Mouse (Mus musculus): ENCODE measurements around the gene Zfp408. TPM values are rescaled to one million over a fixed set of nuclear protein-coding genes. Genes with fewer than 3 reads are reported as not detected.
A peak's percentile ranks its signal among the peaks of the same experiment; 100 is the strongest.

The Zfp408 gene
- polyA plus RNA-seq, 1 experiment from 2014 or later = 7.9 TPM

GRCm38 (mm10) chr2:91644021-91644420 is 5.6 kb downstream of the Zfp408 start:
- H3K27ac ChIP-seq (ENCODE audit: low read length) = no peak overlapping the region
- no peak overlapping the region for H3K9ac ChIP-seq (ENCODE audit: low read depth, low read length)
- no peak overlapping the region for H3K4me3 ChIP-seq (ENCODE audit: low read length)
- no peak overlapping the region for H3K4me2 ChIP-seq (ENCODE audit: low read depth, low read length)
- H3K27me3 ChIP-seq (replicated peaks; ENCODE audit: control insufficient read depth, insufficient read depth, low read length) = no peaks in the 10 kb centered on the region
- no peak for ATAC-seq
- WGBS = 90% methylated on average over 11 of the region's 11 CpGs
- no peaks in the 10 kb centered on the region for H3K9me3 ChIP-seq (ENCODE audit: control insufficient read depth, low read length)
- peaks cover 26% of the 10 kb centered on the region for H3K36me3 ChIP-seq (ENCODE audit: control insufficient read depth, insufficient read depth, low read length)
- H3K4me1 ChIP-seq (ENCODE audit: control insufficient read depth, insufficient read depth, low read length) = peaks cover 6% of the 10 kb centered on the region; the same call in 1 of the 2 replicates

GRCm38 (mm10) chr2:91642825-91643415 is 6.7 kb downstream of the Zfp408 start:
- Histone ChIP-seq H3K9ac (ENCODE audit: low read depth, low read length) (no peak overlapping the region), H3K36me3 (ENCODE audit: control insufficient read depth, insufficient read depth, low read length) (peaks cover 26% of the 10 kb centered on the region), H3K9me3 (ENCODE audit: control insufficient read depth, low read length) (no peaks in the 10 kb centered on the region), H3K4me1 (ENCODE audit: control insufficient read depth, insufficient read depth, low read length) (no peaks in the 10 kb centered on the region), H3K4me2 (ENCODE audit: low read depth, low read length) (no peak overlapping the region), H3K27ac (ENCODE audit: low read length) (0 out of 2 replicates have a peak overlapping the region, but pooled peaks have one; percentile 15), H3K27me3 (replicated peaks; ENCODE audit: control insufficient read depth, insufficient read depth, low read length) (no peaks in the 10 kb centered on the region), H3K4me3 (ENCODE audit: low read length) (no peak overlapping the region)
- ATAC-seq = peak; percentile 69
- 76% methylated on average over 2 of the region's 2 CpGs for WGBS

- H3K27ac ChIP-seq (ENCODE audit: low read length) = no peak overlapping the region
- H3K36me3 ChIP-seq (ENCODE audit: control insufficient read depth, insufficient read depth, low read length) = no peaks in the 10 kb centered on the region
- no peaks in the 10 kb centered on the region for H3K9me3 ChIP-seq (ENCODE audit: control insufficient read depth, low read length)
- no peak overlapping the region for H3K9ac ChIP-seq (ENCODE audit: low read depth, low read length)
- no peak overlapping the region for H3K4me3 ChIP-seq (ENCODE audit: low read length)
- no peaks in the 10 kb centered on the region for H3K27me3 ChIP-seq (replicated peaks; ENCODE audit: control insufficient read depth, insufficient read depth, low read length)
- no peak overlapping the region for H3K4me2 ChIP-seq (ENCODE audit: low read depth, low read length)
- ATAC-seq = no peak
- WGBS = 65% methylated on average over 6 of the region's 6 CpGs
- 0 out of 2 replicates have a peak, but pooled peaks cover 3% of the 10 kb centered on the region for H3K4me1 ChIP-seq (ENCODE audit: control insufficient read depth, insufficient read depth, low read length)
Observed at GRCm38 (mm10) chr2:91638931-91639330, 10.7 kb downstream of the Zfp408 start.

- no peak overlapping the region for H3K27ac ChIP-seq (ENCODE audit: low read length)
- no peaks in the 10 kb centered on the region for H3K9me3 ChIP-seq (ENCODE audit: control insufficient read depth, low read length)
- WGBS = 68% methylated on average over 5 of the region's 5 CpGs
- no peak overlapping the region for H3K9ac ChIP-seq (ENCODE audit: low read depth, low read length)
- no peaks in the 10 kb centered on the region for H3K27me3 ChIP-seq (replicated peaks; ENCODE audit: control insufficient read depth, insufficient read depth, low read length)
- no peak overlapping the region for H3K4me3 ChIP-seq (ENCODE audit: low read length)
- no peaks in the 10 kb centered on the region for H3K36me3 ChIP-seq (ENCODE audit: control insufficient read depth, insufficient read depth, low read length)
- H3K4me1 ChIP-seq (ENCODE audit: control insufficient read depth, insufficient read depth, low read length) = 0 out of 2 replicates have a peak, but pooled peaks cover 3% of the 10 kb centered on the region
- no peak overlapping the region for H3K4me2 ChIP-seq (ENCODE audit: low read depth, low read length)
- peak; percentile 72 for ATAC-seq
Observed at GRCm38 (mm10) chr2:91636727-91637338, 12.8 kb downstream of the Zfp408 start.

GRCm38 (mm10) chr2:91636229-91636628 is 13.4 kb downstream of the Zfp408 start, which contains the start of gene F2:
TSS of gene F2 (minus strand) at chr2:91636414.
- Histone ChIP-seq H3K27ac (ENCODE audit: low read length) (no peak within 1 kb of the TSS), H3K4me2 (ENCODE audit: low read depth, low read length) (no peak within 1 kb of the TSS), H3K36me3 (ENCODE audit: control insufficient read depth, insufficient read depth, low read length) (no peaks in the 10 kb centered on the region), H3K9me3 (ENCODE audit: control insufficient read depth, low read length) (no peaks in the 10 kb centered on the region), H3K4me1 (ENCODE audit: control insufficient read depth, insufficient read depth, low read length) (0 out of 2 replicates have a peak, but pooled peaks cover 3% of the 10 kb centered on the region), H3K27me3 (replicated peaks; ENCODE audit: control insufficient read depth, insufficient read depth, low read length) (no peaks in the 10 kb centered on the region), H3K9ac (ENCODE audit: low read depth, low read length) (no peak within 1 kb of the TSS), H3K4me3 (ENCODE audit: low read length) (no peak within 1 kb of the TSS)
- 0 out of 2 replicates have a peak, but pooled peaks have one; percentile 24 for ATAC-seq
- 81% methylated on average over 8 of the region's 8 CpGs for WGBS

- no peak for ATAC-seq
- Histone ChIP-seq H3K27me3 (replicated peaks; ENCODE audit: control insufficient read depth, insufficient read depth, low read length) (no peaks in the 10 kb centered on the region), H3K9ac (ENCODE audit: low read depth, low read length) (no peak overlapping the region), H3K36me3 (ENCODE audit: control insufficient read depth, insufficient read depth, low read length) (no peaks in the 10 kb centered on the region), H3K4me1 (ENCODE audit: control insufficient read depth, insufficient read depth, low read length) (0 out of 2 replicates have a peak, but pooled peaks cover 3% of the 10 kb centered on the region), H3K4me3 (ENCODE audit: low read length) (no peak overlapping the region), H3K27ac (ENCODE audit: low read length) (no peak overlapping the region), H3K9me3 (ENCODE audit: control insufficient read depth, low read length) (no peaks in the 10 kb centered on the region), H3K4me2 (ENCODE audit: low read depth, low read length) (no peak overlapping the region)
- 82% methylated on average over 11 of the region's 11 CpGs for WGBS
Observed at GRCm38 (mm10) chr2:91635486-91635885, 14.1 kb downstream of the Zfp408 start.

GRCm38 (mm10) chr2:91634841-91635240 is 14.8 kb downstream of the Zfp408 start:
- no peak for ATAC-seq
- H3K27ac ChIP-seq (ENCODE audit: low read length) = no peak overlapping the region
- H3K9me3 ChIP-seq (ENCODE audit: control insufficient read depth, low read length) = no peaks in the 10 kb centered on the region
- H3K4me3 ChIP-seq (ENCODE audit: low read length) = no peak overlapping the region
- 76% methylated on average over 9 of the region's 9 CpGs for WGBS
- no peak overlapping the region for H3K4me2 ChIP-seq (ENCODE audit: low read depth, low read length)
- 0 out of 2 replicates have a peak, but pooled peaks cover 3% of the 10 kb centered on the region for H3K4me1 ChIP-seq (ENCODE audit: control insufficient read depth, insufficient read depth, low read length)
- H3K36me3 ChIP-seq (ENCODE audit: control insufficient read depth, insufficient read depth, low read length) = no peaks in the 10 kb centered on the region
- no peak overlapping the region for H3K9ac ChIP-seq (ENCODE audit: low read depth, low read length)
- no peaks in the 10 kb centered on the region for H3K27me3 ChIP-seq (replicated peaks; ENCODE audit: control insufficient read depth, insufficient read depth, low read length)

GRCm38 (mm10) chr2:91633334-91633977 is 16.1 kb downstream of the Zfp408 start:
- 68% methylated on average over 12 of the region's 12 CpGs for WGBS
- ATAC-seq = no peak

GRCm38 (mm10) chr2:91632316-91632715 is 17.3 kb downstream of the Zfp408 start:
- no peaks in the 10 kb centered on the region for H3K9me3 ChIP-seq (ENCODE audit: control insufficient read depth, low read length)
- no peak overlapping the region for H3K9ac ChIP-seq (ENCODE audit: low read depth, low read length)
- H3K36me3 ChIP-seq (ENCODE audit: control insufficient read depth, insufficient read depth, low read length) = no peaks in the 10 kb centered on the region
- H3K4me2 ChIP-seq (ENCODE audit: low read depth, low read length) = no peak overlapping the region
- no peaks in the 10 kb centered on the region for H3K27me3 ChIP-seq (replicated peaks; ENCODE audit: control insufficient read depth, insufficient read depth, low read length)
- H3K4me3 ChIP-seq (ENCODE audit: low read length) = no peak overlapping the region
- no peak overlapping the region for H3K27ac ChIP-seq (ENCODE audit: low read length)
- WGBS = 71% methylated on average over 5 of the region's 5 CpGs
- 0 out of 2 replicates have a peak, but pooled peaks cover 3% of the 10 kb centered on the region for H3K4me1 ChIP-seq (ENCODE audit: control insufficient read depth, insufficient read depth, low read length)
- ATAC-seq = no peak

More at GRCm38 (mm10) chr2:91633334-91633977, 16.1 kb downstream of the Zfp408 start:
- Histone ChIP-seq H3K4me1 (ENCODE audit: control insufficient read depth, insufficient read depth, low read length) (0 out of 2 replicates have a peak, but pooled peaks cover 3% of the 10 kb centered on the region), H3K36me3 (ENCODE audit: control insufficient read depth, insufficient read depth, low read length) (no peaks in the 10 kb centered on the region), H3K4me3 (ENCODE audit: low read length) (no peak overlapping the region), H3K27me3 (replicated peaks; ENCODE audit: control insufficient read depth, insufficient read depth, low read length) (no peaks in the 10 kb centered on the region), H3K9me3 (ENCODE audit: control insufficient read depth, low read length) (no peaks in the 10 kb centered on the region), H3K27ac (ENCODE audit: low read length) (no peak overlapping the region), H3K4me2 (ENCODE audit: low read depth, low read length) (no peak overlapping the region), H3K9ac (ENCODE audit: low read depth, low read length) (no peak overlapping the region)
